Mouse (Mus musculus) right cerebral cortex, postnatal 25 days (tissue): ENCODE measurements around the gene Fgfr2.
"Not testable (repeated sequence)": the region's sequence is repeated elsewhere in the genome, so short reads cannot be mapped to it uniquely, and the experiment has no call there.

Source experiments
- DNase-seq: peaks from one replicate; pipeline ENCODE4 v3.0.0; 2022

Gene Fgfr2

DNA sequence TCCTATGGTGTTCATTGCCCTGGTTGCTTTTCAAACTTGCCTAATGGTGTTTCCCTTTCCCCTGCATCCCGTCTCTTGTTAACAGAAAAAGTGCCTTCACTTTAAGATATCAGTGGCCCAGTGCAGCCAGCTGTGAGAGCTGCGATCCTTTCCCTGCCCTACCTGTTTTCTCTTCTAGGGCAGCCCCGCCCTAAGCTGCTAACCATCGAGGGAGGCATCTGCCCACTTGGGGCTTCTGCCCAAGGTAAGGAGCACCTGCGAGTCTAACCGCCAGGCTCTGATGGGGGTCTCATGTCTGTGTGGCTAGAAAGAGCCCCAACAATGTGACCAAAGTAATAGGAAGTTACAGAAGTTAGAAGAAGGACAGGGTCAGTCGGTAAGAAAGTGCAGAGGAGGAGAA lies 1960.9 kb downstream of the Fgfr2 start:
- no peak for DNase-seq

DNA sequence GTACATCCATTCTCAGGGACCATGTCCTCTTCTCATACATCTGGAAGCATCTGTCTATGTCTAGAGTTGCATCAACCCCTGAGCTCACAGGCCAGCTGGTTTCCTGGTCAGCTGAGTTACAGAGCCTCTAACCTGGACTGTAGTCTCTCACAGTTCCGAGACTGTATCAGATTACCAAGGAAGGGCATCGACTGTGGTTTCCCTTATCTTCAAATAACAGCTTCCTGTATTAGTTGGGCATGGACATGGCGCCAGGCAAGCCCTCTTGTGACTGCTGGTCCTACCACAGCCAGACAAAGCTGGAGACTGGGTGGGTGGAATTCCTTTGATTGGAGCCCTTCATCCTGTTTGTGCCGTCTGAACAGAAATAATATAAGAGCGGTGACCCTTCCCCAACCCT lies 1970.1 kb downstream of the Fgfr2 start:
- no peak for DNase-seq

- DNase-seq, result no peak
Measured at GRCm38 (mm10) chr7:131150179-131150578, 1973.0 kb downstream of the Fgfr2 start.

- DNase-seq, result no peak
Measured at GRCm38 (mm10) chr7:131146214-131146613, 1976.9 kb downstream of the Fgfr2 start, which contains the start of gene 4933402N03Rik. 4933402N03Rik (minus strand) TSS chr7:131146314.

- DNase-seq, result no peak
Measured at GRCm38 (mm10) chr7:131133181-131133580, 1990.0 kb downstream of the Fgfr2 start.

DNA sequence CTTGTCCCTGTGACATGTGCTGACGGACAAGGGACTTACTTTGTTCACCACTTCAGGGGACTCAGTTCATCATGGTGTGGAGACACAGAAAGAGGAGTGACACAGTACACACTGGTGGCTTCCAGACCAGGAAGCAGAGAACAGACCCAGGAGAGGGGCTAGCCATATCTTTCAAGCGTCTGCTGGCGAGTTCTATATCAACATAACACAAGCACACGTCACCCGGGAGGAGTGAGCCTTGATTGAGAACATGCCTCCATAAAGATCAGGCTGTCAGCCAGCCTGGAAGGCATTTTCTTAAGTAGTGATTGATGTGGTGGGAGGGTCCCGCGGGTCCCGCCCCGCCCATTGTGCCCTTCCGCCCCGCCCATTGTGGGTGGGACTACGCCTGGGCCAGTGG lies 1993.1 kb downstream of the Fgfr2 start:
- no peak for DNase-seq

DNA sequence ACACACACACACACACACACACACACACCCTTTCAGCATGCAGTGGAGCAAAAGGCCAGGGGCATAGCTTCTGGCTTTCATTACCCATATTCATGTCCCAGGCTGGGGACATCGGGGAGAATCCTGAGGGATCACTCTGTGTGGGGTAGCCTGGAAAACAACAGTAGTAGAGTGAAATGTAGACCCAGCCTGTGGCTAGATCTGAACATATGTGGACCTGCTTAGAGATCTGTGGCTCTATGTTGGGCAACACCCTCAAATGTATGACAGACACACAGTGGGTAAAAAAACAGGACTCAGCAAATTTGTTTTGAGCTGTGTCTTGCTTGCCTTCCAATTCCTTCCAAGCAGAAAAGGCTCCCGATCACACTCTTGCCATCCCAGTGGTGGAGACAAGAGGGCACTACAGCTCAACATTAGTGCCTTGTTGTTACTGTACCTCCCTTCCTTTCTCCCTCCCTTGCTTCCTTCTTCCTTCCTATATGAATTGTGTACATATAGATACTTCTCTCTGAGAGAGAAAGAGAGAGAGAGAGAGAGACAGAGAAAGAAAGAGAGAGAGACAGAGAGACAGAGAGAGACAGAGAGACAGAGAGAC lies 2000.8 kb downstream of the Fgfr2 start:
- DNase-seq, result no peak

- peak; percentile 10 for DNase-seq
Measured at GRCm38 (mm10) chr7:131114434-131114833, 2008.7 kb downstream of the Fgfr2 start.

- no peak for DNase-seq
Measured at GRCm38 (mm10) chr7:131113676-131114075, 2009.5 kb downstream of the Fgfr2 start.

- DNase-seq, result peak; percentile 57
Measured at GRCm38 (mm10) chr7:131112486-131112885, 2010.7 kb downstream of the Fgfr2 start.

GRCm38 (mm10) chr7:131082403-131082802 lies 2040.7 kb downstream of the Fgfr2 start:
- DNase-seq, result not testable (repeated sequence)

DNA sequence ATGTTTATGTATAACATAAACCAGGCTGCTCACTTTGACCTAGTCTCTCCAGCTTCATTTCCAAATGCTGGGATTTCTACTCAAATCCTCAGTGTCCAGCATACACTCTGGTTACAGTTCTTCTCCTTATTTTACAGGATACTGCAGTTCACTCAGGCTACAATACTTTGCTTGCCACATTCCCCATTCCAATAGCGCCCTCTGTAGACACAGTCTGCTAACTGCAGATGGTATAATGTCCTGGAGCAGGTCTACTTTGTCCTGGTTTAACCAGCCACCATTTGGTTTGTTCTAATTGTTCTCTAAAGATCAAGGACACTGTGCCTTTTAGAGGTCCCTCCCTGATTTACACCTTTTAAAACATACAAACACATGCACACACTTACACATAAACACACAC lies 2047.2 kb downstream of the Fgfr2 start:
- no peak for DNase-seq

DNA sequence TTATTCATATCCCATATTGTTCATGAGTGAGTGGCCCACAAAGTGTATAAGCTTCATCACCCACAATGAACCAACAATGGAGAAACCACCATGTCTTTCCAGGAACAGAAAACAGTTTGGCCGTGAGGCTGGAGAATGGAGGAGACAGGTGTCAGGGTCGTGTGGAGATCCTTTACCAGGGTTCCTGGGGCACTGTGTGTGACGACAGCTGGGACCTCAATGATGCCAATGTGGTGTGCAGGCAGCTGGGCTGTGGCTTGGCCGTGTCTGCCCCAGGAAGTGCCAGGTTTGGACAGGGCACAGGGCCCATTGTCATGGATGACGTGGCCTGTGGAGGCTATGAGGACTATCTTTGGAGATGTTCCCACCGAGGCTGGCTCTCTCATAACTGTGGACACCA lies 2049.1 kb downstream of the Fgfr2 start:
- not testable (repeated sequence) for DNase-seq

DNA sequence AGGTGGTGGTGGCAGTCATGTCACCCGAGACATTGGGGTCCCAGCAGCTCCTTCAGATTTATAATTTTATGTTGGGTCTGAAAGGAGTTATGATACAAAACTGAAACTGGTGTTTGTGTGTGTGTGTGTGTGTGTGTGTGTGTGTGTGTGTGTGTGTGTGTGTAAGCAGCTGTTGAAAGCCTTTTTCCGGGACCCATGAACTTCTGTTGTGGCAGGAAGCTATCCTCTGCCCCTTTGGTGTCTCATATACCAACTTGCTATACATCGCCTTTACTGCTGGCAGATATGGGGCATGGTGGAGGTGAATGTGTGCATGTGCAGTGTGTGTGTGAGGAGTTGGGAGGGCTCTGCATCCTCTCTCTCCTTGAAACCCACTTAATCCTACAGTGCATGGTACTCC lies 2049.7 kb downstream of the Fgfr2 start:
- not testable (repeated sequence) for DNase-seq

DNA sequence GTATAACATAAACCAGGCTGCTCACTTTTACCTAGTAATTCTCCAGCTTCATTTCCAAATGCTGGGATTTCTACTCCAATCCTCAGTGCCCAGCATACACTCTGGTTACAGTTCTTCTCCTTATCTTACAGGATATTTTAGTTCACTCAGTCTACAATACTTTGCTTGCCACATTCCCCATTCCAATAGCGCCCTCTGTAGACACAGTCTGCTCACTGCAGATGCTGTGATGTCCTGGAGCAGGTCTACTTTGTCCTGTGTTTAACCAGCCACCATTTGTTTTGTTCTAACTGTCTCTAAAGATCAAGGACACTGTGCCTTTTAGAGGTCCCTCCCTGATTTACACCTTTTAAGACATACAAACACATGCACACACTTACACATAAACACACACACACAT lies 2055.0 kb downstream of the Fgfr2 start:
- DNase-seq, result not testable (repeated sequence)

DNA sequence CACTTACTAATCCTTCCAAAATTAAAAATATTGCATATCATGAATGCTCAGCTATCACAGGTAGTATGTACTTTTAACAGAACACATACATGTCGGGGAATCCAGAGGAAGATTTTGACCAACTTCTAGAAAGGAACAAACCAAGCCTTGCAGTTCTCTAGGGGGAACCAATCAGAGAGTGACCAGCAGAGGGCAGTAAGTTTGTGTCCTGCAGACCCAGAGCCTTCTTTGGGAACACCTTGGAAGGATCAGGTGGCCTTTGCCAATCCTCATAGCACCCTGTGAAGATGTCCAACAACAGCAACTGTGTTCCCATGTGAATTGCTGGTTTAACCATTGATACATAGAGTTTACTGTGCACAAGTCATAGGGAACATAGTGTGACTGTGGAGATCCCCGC lies 2060.6 kb downstream of the Fgfr2 start:
- no peak for DNase-seq

- DNase-seq, result not testable (repeated sequence)
Measured at GRCm38 (mm10) chr7:131059808-131060207, 2063.3 kb downstream of the Fgfr2 start.

DNA sequence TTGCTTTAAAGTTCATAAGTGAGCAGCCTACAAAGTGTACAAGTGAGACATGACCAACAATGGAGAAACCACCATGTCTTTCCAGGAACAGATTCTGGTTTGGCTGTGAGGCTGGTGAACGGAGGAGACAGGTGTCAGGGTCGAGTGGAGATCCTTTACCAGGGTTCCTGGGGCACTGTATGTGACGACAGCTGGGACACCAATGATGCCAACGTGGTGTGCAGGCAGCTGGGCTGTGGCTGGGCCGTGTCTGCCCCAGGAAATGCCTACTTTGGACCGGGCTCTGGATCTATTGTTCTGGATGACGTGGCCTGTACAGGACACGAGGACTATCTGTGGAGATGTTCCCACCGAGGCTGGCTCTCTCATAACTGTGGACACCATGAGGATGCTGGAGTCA lies 2065.2 kb downstream of the Fgfr2 start:
- DNase-seq, result not testable (repeated sequence)

GRCm38 (mm10) chr7:131054808-131055370 lies 2068.3 kb downstream of the Fgfr2 start:
- DNase-seq, result no peak

DNA sequence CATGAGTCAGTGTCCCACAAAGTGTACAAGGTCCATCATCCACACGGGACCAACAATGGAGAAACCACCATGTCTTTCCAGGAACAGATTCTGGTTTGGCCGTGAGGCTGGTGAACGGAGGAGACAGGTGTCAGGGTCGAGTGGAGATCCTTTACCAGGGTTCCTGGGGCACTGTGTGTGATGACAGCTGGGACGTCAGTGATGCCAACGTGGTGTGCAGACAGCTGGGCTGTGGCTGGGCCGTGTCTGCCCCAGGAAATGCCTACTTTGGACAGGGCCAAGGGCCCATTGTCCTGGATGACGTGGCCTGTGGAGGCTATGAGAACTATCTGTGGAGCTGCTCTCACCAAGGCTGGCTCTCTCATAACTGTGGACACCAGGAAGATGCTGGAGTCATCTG lies 2073.3 kb downstream of the Fgfr2 start:
- not testable (repeated sequence) for DNase-seq

- not testable (repeated sequence) for DNase-seq
Measured at GRCm38 (mm10) chr7:131045258-131045835, 2077.8 kb downstream of the Fgfr2 start.

DNA sequence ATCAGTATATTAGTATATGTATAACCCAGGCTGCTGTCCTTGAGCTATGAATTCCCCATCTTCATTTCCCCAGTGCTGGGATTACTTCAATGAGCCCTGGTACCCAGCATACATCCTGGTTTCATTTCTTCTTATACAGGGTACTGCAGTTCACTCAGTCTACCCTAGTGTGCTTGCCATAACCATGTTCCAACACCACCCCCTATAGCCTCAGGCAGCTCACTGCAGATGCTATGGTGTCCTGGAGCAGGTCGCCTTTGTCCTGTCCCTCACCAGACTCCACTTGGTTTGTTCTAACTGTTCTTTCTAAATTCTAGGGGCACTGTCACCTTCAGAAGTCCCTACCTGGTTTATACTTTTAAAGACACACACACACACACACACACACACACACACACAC lies 2080.5 kb downstream of the Fgfr2 start:
- DNase-seq, result no peak

DNA sequence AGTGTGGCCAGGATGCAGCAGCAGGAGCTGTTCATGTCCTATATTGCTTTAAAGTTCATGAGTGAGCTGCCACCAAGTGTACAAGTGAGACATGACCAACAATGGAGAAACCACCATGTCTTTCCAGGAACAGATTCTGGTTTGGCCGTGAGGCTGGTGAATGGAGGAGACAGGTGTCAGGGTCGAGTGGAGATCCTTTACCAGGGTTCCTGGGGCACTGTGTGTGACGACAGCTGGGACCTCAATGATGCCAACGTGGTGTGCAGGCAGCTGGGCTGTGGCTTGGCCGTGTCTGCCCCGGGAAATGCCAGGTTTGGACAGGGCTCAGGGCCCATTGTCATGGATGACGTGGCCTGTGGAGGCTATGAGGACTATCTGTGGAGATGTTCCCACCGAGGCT lies 2082.4 kb downstream of the Fgfr2 start:
- DNase-seq, result not testable (repeated sequence)

- DNase-seq, result no peak
Measured at GRCm38 (mm10) chr7:131037083-131037482, 2086.1 kb downstream of the Fgfr2 start.

DNA sequence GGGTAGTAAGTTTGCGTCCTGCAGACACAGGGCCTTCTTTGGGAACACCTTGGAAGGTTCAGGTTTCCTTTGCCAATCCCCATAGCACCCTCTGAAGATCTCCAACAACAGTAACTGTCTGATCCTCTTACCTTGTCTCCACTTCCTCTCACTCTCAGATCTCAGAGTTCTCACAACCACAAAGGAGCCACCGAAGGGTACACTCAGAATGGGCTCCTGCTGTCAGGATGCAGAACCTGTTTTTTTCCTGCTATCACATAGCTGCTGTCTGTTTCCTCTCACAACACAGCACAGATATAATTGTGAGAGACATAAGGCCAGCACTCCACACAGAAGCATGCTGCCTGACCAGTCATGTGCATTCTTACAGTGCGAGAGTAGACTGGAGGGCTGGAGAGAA lies 2086.8 kb downstream of the Fgfr2 start:
- no peak for DNase-seq
